Mouse (Mus musculus) CD4-positive helper T cell, adult 2 months (primary cell): Measurements from ENCODE around the gene Krtap4-16.
"Not testable (repeated sequence)": the region's sequence is repeated elsewhere in the genome, so short reads cannot be mapped to it uniquely, and the experiment has no call there.

ENCODE experiments used
- DNase-seq: peaks from one replicate; pipeline ENCODE4 v3.0.0-alpha.2; 2012; ENCODE audit warnings: low read depth, missing footprints, low spot score

Krtap4-16 gene

GRCm38 (mm10) chr11:99851508-99851907 lies at the start of gene Krtap4-16:
Gene Krtap4-16 (minus strand): TSS chr11:99851608.
- DNase-seq = no peak

- DNase-seq = not testable (repeated sequence)
These were observed 27.5 kb upstream of the Krtap4-16 start, which contains the start of gene Gm11567 for GRCm38 (mm10) chr11:99878887-99879286. Gene Gm11567 (plus strand): TSS chr11:99879187.

- DNase-seq = not testable (repeated sequence)
These were observed 21.7 kb upstream of the Krtap4-16 start, which contains the start of gene Krtap9-1 for GRCm38 (mm10) chr11:99873089-99873488. Gene Krtap9-1 (plus strand): TSS chr11:99873389.

- not testable (repeated sequence) for DNase-seq
These were observed 12.8 kb upstream of the Krtap4-16 start, which contains the start of gene Gm11559 for GRCm38 (mm10) chr11:99864176-99864575. Gene Gm11559 (plus strand): TSS chr11:99864476.

GRCm38 (mm10) chr11:99858761-99859160 lies 7.4 kb upstream of the Krtap4-16 start:
- DNase-seq = no peak

GRCm38 (mm10) chr11:99857617-99858016 lies 6.2 kb upstream of the Krtap4-16 start, which contains the start of gene Gm11568:
Gene Gm11568 (plus strand): TSS chr11:99857917.
- DNase-seq = no peak

- no peak for DNase-seq
These were observed 2.7 kb upstream of the Krtap4-16 start for GRCm38 (mm10) chr11:99854121-99854520.

GRCm38 (mm10) chr11:99846746-99847145 lies 4.7 kb downstream of the Krtap4-16 start:
- DNase-seq = no peak

- no peak for DNase-seq
These were observed 9.2 kb downstream of the Krtap4-16 start for GRCm38 (mm10) chr11:99842185-99842584.

- no peak for DNase-seq
These were observed 13.4 kb downstream of the Krtap4-16 start, which contains the start of gene 2300003K06Rik for GRCm38 (mm10) chr11:99837966-99838365. Gene 2300003K06Rik (minus strand): TSS chr11:99838066.

- DNase-seq = not testable (repeated sequence)
These were observed 35.8 kb downstream of the Krtap4-16 start, which contains the start of gene Gm11564 for GRCm38 (mm10) chr11:99815566-99815965. Gene Gm11564 (minus strand): TSS chr11:99815666.

GRCm38 (mm10) chr11:99809792-99810191 lies 41.6 kb downstream of the Krtap4-16 start, which contains the start of gene Krtap4-13:
Gene Krtap4-13 (minus strand): TSS chr11:99809892.
- DNase-seq = not testable (repeated sequence)

GRCm38 (mm10) chr11:99804346-99804745 lies 47.1 kb downstream of the Krtap4-16 start, which contains the start of gene Gm11554:
Gene Gm11554 (minus strand): TSS chr11:99804446.
- not testable (repeated sequence) for DNase-seq
